Mouse (Mus musculus) CH12.LX (cell line): ENCODE measurements around the gene Anxa4. TPM values are rescaled to one million over a fixed set of nuclear protein-coding genes. Genes with fewer than 3 reads are reported as not detected.
A peak's percentile ranks its signal among the peaks of the same experiment; 100 is the strongest.

Experiments used
- DNase-seq: peaks from one replicate; pipeline ENCODE4 v3.0.0-alpha.2; 2013; ENCODE audit errors: extremely low read depth
- H3K27ac ChIP-seq: 2 replicates; pipeline ENCODE4 v1.5.1; 2012; ENCODE audit warnings: low read depth, mild to moderate bottlenecking, control low read depth, moderate library complexity; ENCODE audit not compliant: insufficient read depth
- H3K27me3 ChIP-seq: replicated peaks from 2 replicates; pipeline ENCODE3; 2012; ENCODE audit warnings: inconsistent platforms
- H3K36me3 ChIP-seq, 2 experiments: replicated peaks in 1 of 2; 2 replicates each; pipeline versions ENCODE3 to v1.6.1; 2012; ENCODE audit warnings: inconsistent platforms in 1 of 2, low read length in 1 of 2, mild to moderate bottlenecking in 1 of 2, mixed read lengths in 1 of 2, moderate library complexity in 1 of 2; ENCODE audit not compliant: control insufficient read depth in 1 of 2, insufficient read depth in 1 of 2
- H3K4me1 ChIP-seq, 2 experiments: 2 replicates each; pipeline ENCODE4 v1.6.1; 2012; ENCODE audit warnings: inconsistent platforms in 1 of 2, moderate library complexity in 1 of 2; ENCODE audit not compliant: insufficient read depth in 2 of 2, control insufficient read depth in 1 of 2
- H3K4me2 ChIP-seq: 2 replicates; pipeline ENCODE4 v1.6.1; 2012; ENCODE audit warnings: low read depth, mild to moderate bottlenecking, control low read depth; ENCODE audit not compliant: poor library complexity, insufficient read depth, severe bottlenecking
- H3K4me3 ChIP-seq, 3 experiments: fragments of 150-350 bp in 1 of 3; sonication (generic) in 1 of 3; replicated peaks in 1 of 3; 2 replicates each; pipeline versions ENCODE3 to v1.5.1; 2011 to 2012; ENCODE audit warnings: low read depth in 2 of 3, low read length in 2 of 3, mild to moderate bottlenecking in 2 of 3, moderate library complexity in 2 of 3, control low read depth in 1 of 3, improper control_type of control experiment in 1 of 3, inconsistent platforms in 1 of 3, mixed read lengths in 1 of 3; ENCODE audit not compliant: poor library complexity in 1 of 3
- H3K79me2 ChIP-seq: replicated peaks from 2 replicates; pipeline ENCODE4 v1.6.1; 2012; ENCODE audit warnings: mild to moderate bottlenecking, moderate library complexity; ENCODE audit not compliant: control insufficient read depth, poor library complexity, insufficient read depth, severe bottlenecking; ENCODE audit errors: extremely low read depth
- H3K9ac ChIP-seq: 2 replicates; pipeline ENCODE4 v1.6.1; 2012; ENCODE audit warnings: low read depth, mild to moderate bottlenecking, control low read depth, moderate library complexity; ENCODE audit not compliant: insufficient read depth
- H3K9me3 ChIP-seq: replicated peaks from 2 replicates; pipeline ENCODE3; 2012; ENCODE audit warnings: low read length, inconsistent platforms, mixed read lengths
- CTCF ChIP-seq, 2 experiments: IDR thresholded peaks in 1 of 2; conservative IDR thresholded peaks in 1 of 2; 2 replicates each; pipeline ENCODE4 v1.5.1; 2011 to 2012; ENCODE audit warnings: low read depth in 2 of 2, low read length in 2 of 2, improper control_type of control experiment in 1 of 2, inconsistent platforms in 1 of 2, mild to moderate bottlenecking in 1 of 2, moderate library complexity in 1 of 2
- IRF4 ChIP-seq: IDR thresholded peaks from 2 replicates; pipeline ENCODE4 v1.6.1; 2014; ENCODE audit warnings: low read depth, mild to moderate bottlenecking, inconsistent platforms, low read length, improper control_type of control experiment
- MAFK ChIP-seq: IDR thresholded peaks from 2 replicates; pipeline ENCODE4 v1.6.1; 2011; ENCODE audit warnings: low read length, improper control_type of control experiment; ENCODE audit not compliant: insufficient replicate concordance
- MEF2A ChIP-seq: IDR thresholded peaks from 2 replicates; pipeline ENCODE4 v1.6.1; 2014; ENCODE audit warnings: low read depth, mild to moderate bottlenecking, inconsistent platforms, low read length, improper control_type of control experiment, borderline replicate concordance
- MXI1 ChIP-seq: IDR thresholded peaks from 2 replicates; pipeline ENCODE4 v1.6.1; 2011; ENCODE audit warnings: mild to moderate bottlenecking, low read depth, low read length, improper control_type of control experiment
- POLR2AphosphoS2 ChIP-seq: IDR thresholded peaks from 2 replicates; pipeline ENCODE4 v1.6.1; 2011; ENCODE audit warnings: low read depth, low read length, improper control_type of control experiment
- RAD21 ChIP-seq: IDR thresholded peaks from 2 replicates; pipeline ENCODE4 v1.6.1; 2011; ENCODE audit warnings: low read depth, mild to moderate bottlenecking, low read length, improper control_type of control experiment, moderate library complexity
- SMC3 ChIP-seq: IDR thresholded peaks from 2 replicates; pipeline ENCODE4 v1.6.1; 2011; ENCODE audit warnings: low read depth, low read length, improper control_type of control experiment
- TBP ChIP-seq: conservative IDR thresholded peaks from 2 replicates; pipeline ENCODE4 v1.6.1; 2011; ENCODE audit warnings: low read depth, low read length, improper control_type of control experiment
- USF2 ChIP-seq: conservative IDR thresholded peaks from 2 replicates; pipeline ENCODE4 v1.6.1; 2011; ENCODE audit warnings: low read depth, low read length, improper control_type of control experiment
- ZC3H11A ChIP-seq: IDR thresholded peaks from 2 replicates; pipeline ENCODE4 v1.6.1; 2012; ENCODE audit warnings: low read depth, mild to moderate bottlenecking, inconsistent platforms, low read length, improper control_type of control experiment
- ZKSCAN1 ChIP-seq: IDR thresholded peaks from 2 replicates; pipeline ENCODE4 v1.6.1; 2012; ENCODE audit warnings: low read depth, inconsistent platforms, low read length, improper control_type of control experiment, borderline replicate concordance
- ZNF384 ChIP-seq: IDR thresholded peaks from 2 replicates; pipeline ENCODE4 v1.6.1; 2012; ENCODE audit warnings: low read depth, low read length, improper control_type of control experiment, inconsistent platforms
- dilution Hi-C: fragments of 300-500 bp; cut with MboI; formaldehyde crosslinking; loops from 2 replicates; pipeline ENCODE4 v1.14.3; 2020; ENCODE audit warnings: low sequenced_read_pairs; ENCODE audit not compliant: extremely low pct_unique_long_range_greater_than_20kb, extremely low pct_ligation_motif_present
- in situ Hi-C: fragments of 300-500 bp; cut with MboI; formaldehyde crosslinking; loops from 3 replicates; pipeline ENCODE4 v1.14.3; 2019; ENCODE audit warnings: low sequenced_read_pairs, low pct_ligation_motif_present, low pct_unique_long_range_greater_than_20kb, mixed read lengths
- polyA plus RNA-seq: library from polyadenylated mRNA; unstranded; fragments of >175 nt; gene quantifications from 2 replicates; pipeline ENCODE4 v1.2.1, GENCODE M21; 2012; ENCODE audit warnings: low read depth; ENCODE audit not compliant: insufficient read length
- total RNA-seq, 2 experiments: library from RNA; depleted of rRNA; stranded (reverse); fragments of 300-350 nt in 1 of 2; fragments of >200 nt in 1 of 2; gene quantifications; 2 replicates each; pipeline ENCODE4 v1.2.3; 2012 to 2014

Anxa4 gene
- total and polyA plus RNA-seq, 3 experiments: 10.8 to 17.1 (median 13.7) TPM

DNA sequence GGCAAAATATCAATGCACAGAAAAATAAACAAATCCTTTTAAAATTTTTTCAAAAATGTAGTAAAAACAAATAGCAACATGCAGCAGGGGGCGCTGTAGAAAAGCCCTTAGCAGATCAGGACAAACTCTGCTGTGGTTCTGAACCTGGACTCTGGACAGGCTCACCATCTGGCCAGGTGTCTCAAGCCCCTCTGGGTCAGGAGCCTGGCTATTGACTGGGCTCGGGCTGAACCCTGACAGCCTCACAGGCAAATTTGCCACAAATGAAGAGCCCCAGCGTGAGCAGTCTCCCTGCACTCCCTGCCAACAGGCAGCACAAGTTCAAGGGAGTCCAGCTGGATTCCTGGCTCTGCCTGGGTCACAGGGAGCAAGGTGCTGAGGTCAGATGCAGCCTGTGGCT is 20.0 kb upstream of the Anxa4 start:
- no peak overlapping the region for H3K27ac ChIP-seq
- dilution Hi-C loops: no loop called here
- in situ Hi-C loops: loop anchor here (5.0 to 10.0 kb wide), 2 partner anchors 114 to 191 kb away; partner anchors contain the start of gene Nfu1
- H3K79me2 ChIP-seq: no peaks in the 10 kb centered on the region
- H3K27me3 ChIP-seq: no peaks in the 10 kb centered on the region
- peak; percentile 49 for DNase-seq
- no peaks in the 10 kb centered on the region for H3K9me3 ChIP-seq
- no peak overlapping the region for H3K4me2 ChIP-seq
- TF ChIP-seq USF2 (no peak), POLR2AphosphoS2 (no peak), RAD21 (peak; percentile 62), ZNF384 (peak; percentile 21; the same call in 1 of the 2 replicates), SMC3 (peak; percentile 75), ZKSCAN1 (no peak), IRF4 (no peak), MEF2A (0 out of 2 replicates have a peak, but pooled peaks have one; percentile 3), ZC3H11A (0 out of 2 replicates have a peak, but pooled peaks have one; percentile 3), CTCF (conservative IDR thresholded peaks at IDR 0.05 in 1 of 2, IDR thresholded peaks at IDR 0.05 in 1 of 2; ENCODE audit: low read depth in 2 of 2, low read length in 2 of 2) (peak; percentile 48 to 76; a peak in 3 of 4 replicates), MXI1 (no peak)
- H3K4me1 ChIP-seq: peaks cover 3 to 16% of the 10 kb centered on the region in 2 experiments; a peak in 3 of 4 replicates
- H3K4me3 ChIP-seq: no peak overlapping the region
- no peak overlapping the region for H3K9ac ChIP-seq
- H3K36me3 ChIP-seq: no peaks in the 10 kb centered on the region

DNA sequence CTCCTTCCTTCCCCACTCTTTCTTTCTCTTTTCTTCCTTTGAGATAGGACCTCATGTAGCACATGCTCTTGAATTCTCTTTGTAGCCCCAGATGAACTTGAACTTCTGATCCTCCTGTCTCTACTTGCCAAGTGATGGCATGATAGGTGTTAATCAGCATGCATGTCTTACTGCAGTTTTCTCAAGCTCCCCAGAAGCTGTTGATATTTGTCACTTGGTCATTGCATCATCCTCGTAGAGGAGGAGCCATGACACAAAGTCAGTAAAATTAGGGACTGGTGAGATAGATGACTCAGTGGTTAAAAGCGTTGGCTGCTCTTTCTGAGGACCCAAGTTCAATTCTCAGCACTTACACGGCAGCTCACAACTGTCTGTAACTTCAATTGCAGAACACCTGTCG is 19.5 kb upstream of the Anxa4 start:
- H3K36me3 ChIP-seq: no peaks in the 10 kb centered on the region
- no peaks in the 10 kb centered on the region for H3K79me2 ChIP-seq
- H3K9me3 ChIP-seq: no peaks in the 10 kb centered on the region
- peaks cover 3 to 18% of the 10 kb centered on the region in 2 experiments for H3K4me1 ChIP-seq
- in situ Hi-C loops: loop anchor here (5.0 to 10.0 kb wide), 2 partner anchors 114 to 192 kb away; partner anchors contain the start of gene Nfu1
- no peak overlapping the region for H3K4me3 ChIP-seq
- no peak overlapping the region for H3K27ac ChIP-seq
- H3K4me2 ChIP-seq: no peak overlapping the region
- peak; percentile 56 for DNase-seq
- no peaks in the 10 kb centered on the region for H3K27me3 ChIP-seq
- 0 out of 2 replicates have a peak, but pooled peaks have one; percentile 23 for TF ChIP-seq TBP
- no peak for TF ChIP-seq MAFK
- TF ChIP-seq MEF2A: 0 out of 2 replicates have a peak, but pooled peaks have one; percentile 9
- TF ChIP-seq, all 38 proteins: peak for 2
- H3K9ac ChIP-seq: no peak overlapping the region
- dilution Hi-C loops: no loop called here
